ENCODE assay signal across 18 mouse cellular contexts in the genomic region with DNA sequence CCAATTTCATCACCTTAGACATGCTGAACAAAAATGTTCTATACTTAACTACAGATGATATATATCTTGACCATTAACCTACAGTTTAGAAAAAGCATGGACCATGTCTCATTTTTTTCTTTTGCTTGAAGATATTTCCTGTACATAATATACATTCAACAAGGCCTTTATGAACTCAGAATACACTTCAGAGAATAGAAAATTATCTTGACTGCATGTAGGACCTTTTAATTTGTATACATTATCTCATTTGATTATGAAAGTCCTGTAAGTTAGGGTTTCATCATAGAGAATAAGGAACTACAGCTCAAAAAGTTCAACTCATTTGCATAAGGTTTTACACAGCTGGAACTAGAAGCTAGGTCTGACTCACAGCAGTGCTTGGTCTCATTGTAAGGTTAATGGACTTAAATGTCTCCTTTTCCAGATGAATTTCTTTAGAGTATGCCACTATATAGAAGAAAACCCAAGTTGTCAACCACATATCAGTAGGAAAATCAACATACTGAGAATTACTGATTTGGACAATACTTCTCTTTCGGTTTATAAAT. TPM values are rescaled to one million over a fixed set of nuclear protein-coding genes. Genes with fewer than 3 reads are reported as not detected.
DNase-seq lines count a peak whose midpoint lies in the region; ATAC-seq and TF ChIP-seq lines count a peak whose summit lies in the region.
"Had no signal": no experiment of that assay in that cellular context is flagged by ENCODE, and none has a peak within 500 bp of the region (broad histone marks: within the 10 kb centered on the region; RNA-seq: fewer than 3 reads in every experiment).

No protein-coding gene starts in this region.

- no peak overlapping the region for H3K27ac ChIP-seq in liver, postnatal 0 days (ENCODE audit: low read depth)
- no peak overlapping the region for H3K27ac ChIP-seq in liver, embryonic 12.5 days
- H3K27ac ChIP-seq: embryonic facial prominence, embryonic 13.5 days; forebrain, embryonic 12.5 days; heart, embryonic 10.5 days; hindbrain, embryonic 14.5 days; limb, embryonic 10.5 days; liver, embryonic 13.5 days; lung, embryonic 15.5 days; macrophage; midbrain, embryonic 13.5 days; stomach, postnatal 0 days had no signal

- no peak for TF ChIP-seq CTCF in liver, postnatal 0 days (IDR thresholded peaks at IDR 0.05; ENCODE audit: low read depth)

- no peaks in the 10 kb centered on the region for H3K27me3 ChIP-seq in liver, postnatal 0 days (ENCODE audit: insufficient read depth, low read length)
- no peaks in the 10 kb centered on the region for H3K27me3 ChIP-seq in liver, embryonic 12.5 days (replicated peaks)
- H3K27me3 ChIP-seq: embryonic facial prominence, embryonic 13.5 days; forebrain, embryonic 12.5 days; liver, embryonic 13.5 days; lung, embryonic 15.5 days had no signal

- peak overlapping the region; percentile 99; the same call in 1 of the 2 replicates for H3K4me2 ChIP-seq in liver, postnatal 0 days (ENCODE audit: low read depth, low read length)
- no peak overlapping the region for H3K4me2 ChIP-seq in liver, embryonic 12.5 days
- H3K4me2 ChIP-seq: forebrain, embryonic 12.5 days had no signal

- DNase-seq in liver, postnatal 0 days, result no peak
- peak; percentile 6 for DNase-seq in CD4-positive helper T cell, adult 2 months (ENCODE audit: low read depth, low spot score)
- DNase-seq in MEL-GATA-1-ER (ENCODE audit: extremely low read depth, low read depth), result peak; percentile 40
- no peak for DNase-seq in layer of hippocampus, postnatal 36 days
- DNase-seq in ovary, postnatal 36 days (ENCODE audit: low spot score), result no peak

- no peak for ATAC-seq in liver, postnatal 0 days
- no peak for ATAC-seq in liver, embryonic 12.5 days
- ATAC-seq in monocyte, adult 5-6 weeks (replicated peaks; ENCODE audit: insufficient number of reproducible peaks, low FRiP score, low TSS enrichment, poor library complexity, severe bottlenecking), result peak; percentile 70

- no peak overlapping the region for H3K9ac ChIP-seq in liver, postnatal 0 days (replicated peaks)
- no peak overlapping the region for H3K9ac ChIP-seq in liver, embryonic 12.5 days
- H3K9ac ChIP-seq: embryonic facial prominence, embryonic 13.5 days; forebrain, embryonic 12.5 days; hindbrain, embryonic 14.5 days; liver, embryonic 13.5 days; lung, embryonic 15.5 days; midbrain, embryonic 13.5 days had no signal

- H3K36me3 ChIP-seq in liver, postnatal 0 days (replicated peaks; ENCODE audit: insufficient read depth, low read length), result no peaks in the 10 kb centered on the region
- H3K36me3 ChIP-seq in liver, embryonic 12.5 days, result no peaks in the 10 kb centered on the region
- H3K36me3 ChIP-seq: embryonic facial prominence, embryonic 13.5 days; forebrain, embryonic 12.5 days; heart, embryonic 10.5 days; limb, embryonic 10.5 days; liver, embryonic 13.5 days; lung, embryonic 15.5 days; midbrain, embryonic 13.5 days had no signal

- TF ChIP-seq EP300 in liver, postnatal 0 days (IDR thresholded peaks at IDR 0.05; ENCODE audit: low read depth), result no peak

- 87% methylated on average over 1 of the region's 1 CpGs for WGBS in liver, postnatal 0 days (ENCODE audit: insufficient replicate concordance)
- 86% methylated on average over 1 of the region's 1 CpGs for WGBS in liver, embryonic 12.5 days (ENCODE audit: insufficient replicate concordance)

- no peaks in the 10 kb centered on the region for H3K9me3 ChIP-seq in liver, postnatal 0 days (ENCODE audit: low read length)
- no peaks in the 10 kb centered on the region for H3K9me3 ChIP-seq in liver, embryonic 12.5 days (replicated peaks)
- H3K9me3 ChIP-seq: embryonic facial prominence, embryonic 13.5 days; forebrain, embryonic 12.5 days; heart, embryonic 10.5 days; limb, embryonic 10.5 days; liver, embryonic 13.5 days; lung, embryonic 15.5 days; midbrain, embryonic 13.5 days had no signal

- H3K4me3 ChIP-seq in liver, postnatal 0 days (ENCODE audit: low read depth, low read length), result no peak overlapping the region
- H3K4me3 ChIP-seq in liver, embryonic 12.5 days, result no peak overlapping the region
- H3K4me3 ChIP-seq: embryonic facial prominence, embryonic 13.5 days; forebrain, embryonic 12.5 days; heart, embryonic 10.5 days had no signal

- H3K4me1 ChIP-seq in liver, postnatal 0 days (ENCODE audit: insufficient read depth), result peaks cover 8% of the 10 kb centered on the region
- peaks cover 32% of the 10 kb centered on the region for H3K4me1 ChIP-seq in liver, embryonic 12.5 days

RNA-seq across cellular contexts. Expression of a gene that starts 1.9 kb away (rescaled TPM):
- 3.7 and 4.4 TPM in 2 replicates for polyA plus RNA-seq in liver, postnatal 0 days (2015; fragmentation: Nextera tagmentation; extraction: Ambion mirVana)
- 6.8 and 7.9 TPM in 2 replicates for polyA plus RNA-seq in liver, embryonic 12.5 days (2016; fragmentation: Nextera tagmentation; extraction: Ambion mirVana)
- 254 to 316 TPM (median 254 TPM) in 3 replicates for total RNA-seq in monocyte, adult 5-6 weeks (2017)
- 10 to 100 TPM; 34.2 to 39.7 TPM for total RNA-seq in layer of hippocampus, postnatal 36 days (2021)

RNA-seq across cellular contexts. Expression of a gene that starts 25.4 kb away (rescaled TPM):
- 0.07 and 0.16 TPM in 2 replicates for polyA plus RNA-seq in liver, postnatal 0 days (2015; fragmentation: Nextera tagmentation; extraction: Ambion mirVana)
- 0.11 and 0.17 TPM in 2 replicates for polyA plus RNA-seq in liver, embryonic 12.5 days (2016; fragmentation: Nextera tagmentation; extraction: Ambion mirVana)
- 2.4 to 5.0 TPM (median 3.9 TPM) in 3 replicates for total RNA-seq in monocyte, adult 5-6 weeks (2017)
- total RNA-seq in layer of hippocampus, postnatal 36 days (2021), result 1 to 10 TPM; 4.3 to 4.5 TPM
- polyA plus RNA-seq: erythroblast, embryonic 14.5 days had no signal

Comparison
In these comparisons a context has a peak if more than half of its experiments do, and no peak if none do; other contexts are left out.
1. DNase-seq: peak in CD4-positive helper T cell, adult 2 months (single experiment) and MEL-GATA-1-ER (single experiment); none in liver, postnatal 0 days (single experiment), layer of hippocampus, postnatal 36 days (0 of 2) and ovary, postnatal 36 days (single experiment).